Mouse (Mus musculus) brain, embryonic 14.5 days (tissue): ENCODE data around the gene Cit.

ENCODE experiments used
- CTCF ChIP-seq: fragments of 200-500 bp; IDR thresholded peaks from 2 replicates; pipeline ENCODE4 v1.5.1; 2012; ENCODE audit warnings: inconsistent platforms, mild to moderate bottlenecking, moderate library complexity, borderline replicate concordance; ENCODE audit not compliant: insufficient read depth, insufficient read length; ENCODE audit errors: extremely low read depth
- POLR2A ChIP-seq: fragments of 200-500 bp; IDR thresholded peaks from 2 replicates; pipeline ENCODE4 v1.6.1; 2012; ENCODE audit warnings: mild to moderate bottlenecking, inconsistent platforms, borderline replicate concordance; ENCODE audit not compliant: poor library complexity, insufficient read depth, insufficient read length, severe bottlenecking; ENCODE audit errors: extremely low read depth

GRCm38 (mm10) chr5:116048321-116048720, 203.2 kb downstream of the Cit start:
- TF ChIP-seq POLR2A (no peak), CTCF (no peak)
